Mouse (Mus musculus) limb, embryonic 14.5 days (tissue): ENCODE data around the gene Lysmd4. TPM values are rescaled to one million over a fixed set of nuclear protein-coding genes. Genes with fewer than 3 reads are reported as not detected.

Experiments
- ATAC-seq: fragments of 200-750 bp; cut with Nextera tagmentation; 2 replicates; pipeline ENCODE4 v1.8.0; 2017; ENCODE audit warnings: low read depth, moderate number of reproducible peaks, moderate TSS enrichment; ENCODE audit not compliant: low FRiP score
- DNase-seq: peaks from one replicate; pipeline ENCODE4 v3.0.0-alpha.2; 2015; ENCODE audit warnings: low spot score
- H3K27ac ChIP-seq: fragments of 300-500 bp; sonication (generic); replicated peaks from 2 replicates; pipeline ENCODE4 v1.5.1; 2014; ENCODE audit warnings: low read depth, mild to moderate bottlenecking, low read length, moderate library complexity, mixed read lengths
- H3K27me3 ChIP-seq: fragments of 300-500 bp; sonication (generic); 2 replicates; pipeline ENCODE4 v1.6.1; 2014; ENCODE audit warnings: low read length, mixed read lengths; ENCODE audit not compliant: control insufficient read depth, insufficient read depth
- H3K36me3 ChIP-seq: fragments of 300-500 bp; sonication (generic); 2 replicates; pipeline ENCODE4 v1.6.1; 2014; ENCODE audit warnings: mild to moderate bottlenecking, low read length, moderate library complexity, mixed read lengths; ENCODE audit not compliant: control insufficient read depth, insufficient read depth
- H3K4me1 ChIP-seq: fragments of 300-500 bp; sonication (generic); 2 replicates; pipeline ENCODE4 v1.6.1; 2014; ENCODE audit warnings: antibody characterized with exemption, low read length, mixed read lengths; ENCODE audit not compliant: control insufficient read depth, insufficient read depth
- H3K4me2 ChIP-seq: fragments of 300-500 bp; sonication (generic); replicated peaks from 2 replicates; pipeline ENCODE4 v1.6.1; 2014; ENCODE audit warnings: low read depth, mild to moderate bottlenecking, low read length, moderate library complexity; ENCODE audit not compliant: severe bottlenecking
- H3K4me3 ChIP-seq: fragments of 300-500 bp; sonication (generic); replicated peaks from 2 replicates; pipeline ENCODE4 v1.5.1; 2014; ENCODE audit warnings: low read length
- H3K9ac ChIP-seq: fragments of 300-500 bp; sonication (generic); 2 replicates; pipeline ENCODE4 v1.6.1; 2014; ENCODE audit warnings: mild to moderate bottlenecking, low read depth, low read length, moderate library complexity; ENCODE audit not compliant: severe bottlenecking
- H3K9me3 ChIP-seq: fragments of 300-500 bp; sonication (generic); 2 replicates; pipeline ENCODE4 v1.6.1; 2016; ENCODE audit warnings: low read length; ENCODE audit not compliant: control insufficient read depth
- POLR2A ChIP-seq: fragments of 200-500 bp; IDR thresholded peaks from 2 replicates; pipeline ENCODE4 v1.8.0; 2012; ENCODE audit warnings: inconsistent platforms, mild to moderate bottlenecking, moderate library complexity, borderline replicate concordance; ENCODE audit not compliant: insufficient read depth, insufficient read length; ENCODE audit errors: extremely low read depth
- WGBS: fragments of 180-500 bp; shearing (Covaris S2); extraction: QIAGEN DNeasy Blood & Tissue Kit; methylation state at CpG from one replicate; pipeline ENCODE4 v1.1.7; 2014; 5-methylcytosine and 5-hydroxymethylcytosine counted together
- polyA plus RNA-seq, 2 experiments: library from polyadenylated mRNA; depleted of rRNA in 1 of 2; stranded (reverse) in 1 of 2; unstranded in 1 of 2; fragments of >200 nt; fragmentation: Nextera tagmentation in 1 of 2; extraction: Ambion mirVana in 1 of 2; gene quantifications; 2 replicates each; pipeline versions ENCODE4 v1.2.1 to v1.2.3; 2012 to 2014

Lysmd4 gene
- polyA plus RNA-seq, 2 experiments, result 14.0 to 17.4 TPM

GRCm38 (mm10) chr7:67230221-67230620 lies 7.9 kb downstream of the Lysmd4 start:
- Histone ChIP-seq H3K27ac (no peak overlapping the region), H3K9me3 (no peaks in the 10 kb centered on the region), H3K4me2 (no peak overlapping the region), H3K36me3 (peaks cover 51% of the 10 kb centered on the region), H3K4me1 (no peaks in the 10 kb centered on the region), H3K4me3 (no peak overlapping the region), H3K9ac (no peak overlapping the region), H3K27me3 (no peaks in the 10 kb centered on the region)
- TF ChIP-seq POLR2A, result no peak
- WGBS, result 76% methylated on average over 3 of the region's 3 CpGs
- no peak for DNase-seq
- no peak for ATAC-seq

- 75% methylated on average over 3 of the region's 3 CpGs for WGBS
- H3K4me3 ChIP-seq, result no peak overlapping the region
- no peaks in the 10 kb centered on the region for H3K9me3 ChIP-seq
- no peak for DNase-seq
- H3K27me3 ChIP-seq, result no peaks in the 10 kb centered on the region
- TF ChIP-seq POLR2A, result no peak
- no peak overlapping the region for H3K27ac ChIP-seq
- no peak for ATAC-seq
- H3K9ac ChIP-seq, result no peak overlapping the region
- no peak overlapping the region for H3K4me2 ChIP-seq
- peaks cover 54% of the 10 kb centered on the region for H3K36me3 ChIP-seq
- H3K4me1 ChIP-seq, result no peaks in the 10 kb centered on the region
Observed at GRCm38 (mm10) chr7:67230640-67231140, 8.3 kb downstream of the Lysmd4 start.

DNA sequence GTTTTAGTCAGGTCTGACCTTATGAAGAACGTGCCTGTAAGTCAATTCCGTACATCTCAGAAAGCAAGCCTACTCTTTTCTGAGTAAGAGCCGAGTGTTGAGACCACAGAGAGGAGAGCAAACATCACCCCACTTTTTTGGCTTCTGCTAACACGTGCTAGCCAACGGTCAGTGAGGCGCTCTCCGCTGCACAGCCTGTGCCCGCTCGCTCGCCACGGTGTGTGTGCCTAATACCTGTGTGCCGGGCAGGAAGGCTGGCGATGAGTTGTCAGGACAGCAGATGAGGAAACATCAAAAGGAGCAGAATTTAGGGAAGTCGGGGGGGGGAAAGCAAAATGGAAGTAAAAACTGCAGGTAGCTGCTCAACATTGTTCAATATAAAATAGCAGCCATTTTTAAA lies 10.2 kb downstream of the Lysmd4 start:
- Histone ChIP-seq H3K27ac (no peak overlapping the region), H3K9me3 (no peaks in the 10 kb centered on the region), H3K36me3 (peaks cover 56% of the 10 kb centered on the region), H3K4me1 (no peaks in the 10 kb centered on the region), H3K4me2 (no peak overlapping the region), H3K9ac (no peak overlapping the region), H3K27me3 (no peaks in the 10 kb centered on the region), H3K4me3 (no peak overlapping the region)
- DNase-seq, result no peak
- WGBS, result 92% methylated on average over 14 of the region's 14 CpGs
- TF ChIP-seq POLR2A, result no peak
- ATAC-seq, result no peak

GRCm38 (mm10) chr7:67234797-67235196 lies 12.5 kb downstream of the Lysmd4 start:
- DNase-seq (no peak), ATAC-seq (no peak)
- H3K9ac ChIP-seq, result no peak overlapping the region
- WGBS, result 80% methylated on average over 8 of the region's 8 CpGs
- H3K27me3 ChIP-seq, result no peaks in the 10 kb centered on the region
- no peaks in the 10 kb centered on the region for H3K9me3 ChIP-seq
- no peak for TF ChIP-seq POLR2A
- peaks cover 76% of the 10 kb centered on the region for H3K36me3 ChIP-seq
- H3K4me2 ChIP-seq, result no peak overlapping the region
- H3K4me1 ChIP-seq, result no peaks in the 10 kb centered on the region
- no peak overlapping the region for H3K27ac ChIP-seq
- H3K4me3 ChIP-seq, result no peak overlapping the region

DNA sequence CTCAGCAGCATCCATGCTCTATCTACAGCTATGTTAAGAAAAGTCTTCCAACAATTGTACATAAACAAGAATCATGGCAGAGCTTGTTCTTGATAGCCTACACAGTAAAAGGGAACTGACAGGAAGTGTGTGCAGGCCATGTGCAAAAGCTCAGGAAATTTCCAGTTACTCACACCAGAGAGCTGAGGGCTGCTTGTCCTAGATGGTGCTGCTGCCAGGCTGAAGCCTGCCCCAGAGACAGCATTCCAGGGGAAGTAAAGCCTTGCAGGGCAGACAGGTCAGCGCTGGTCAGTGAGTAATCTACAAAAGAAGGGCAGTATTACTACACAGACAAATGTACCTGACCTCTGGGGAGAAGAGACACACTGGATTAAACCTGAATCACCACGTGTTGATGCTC lies 14.0 kb downstream of the Lysmd4 start:
- no peak overlapping the region for H3K27ac ChIP-seq
- ATAC-seq, result no peak
- 87% methylated on average over 2 of the region's 2 CpGs for WGBS
- no peak overlapping the region for H3K4me2 ChIP-seq
- no peaks in the 10 kb centered on the region for H3K27me3 ChIP-seq
- H3K4me1 ChIP-seq, result no peaks in the 10 kb centered on the region
- no peak for DNase-seq
- no peak overlapping the region for H3K4me3 ChIP-seq
- H3K9ac ChIP-seq, result no peak overlapping the region
- peaks cover 75% of the 10 kb centered on the region for H3K36me3 ChIP-seq
- no peaks in the 10 kb centered on the region for H3K9me3 ChIP-seq
- no peak for TF ChIP-seq POLR2A

DNA sequence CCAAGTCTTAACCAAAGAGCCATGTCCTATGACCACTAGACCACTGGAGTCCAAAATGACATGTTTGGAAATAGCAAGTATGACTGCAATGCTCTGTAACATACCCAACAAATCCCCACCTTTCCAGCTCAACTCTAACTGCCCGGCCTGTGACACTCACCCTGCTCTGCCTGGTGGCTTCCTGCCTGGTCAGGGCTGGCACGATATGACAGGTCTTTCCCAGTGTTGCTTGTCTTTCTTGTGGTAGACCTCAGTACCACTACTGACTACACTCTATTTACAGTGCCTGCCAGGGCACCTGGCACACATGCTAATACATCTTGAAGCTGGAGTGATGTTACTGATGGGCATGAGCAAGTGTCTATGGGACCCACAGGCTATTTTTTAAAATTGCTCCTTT lies 15.4 kb downstream of the Lysmd4 start:
- Histone ChIP-seq H3K9ac (no peak overlapping the region), H3K36me3 (peaks cover 62% of the 10 kb centered on the region), H3K4me3 (no peak overlapping the region), H3K27me3 (no peaks in the 10 kb centered on the region), H3K27ac (no peak overlapping the region), H3K4me2 (no peak overlapping the region), H3K4me1 (no peaks in the 10 kb centered on the region), H3K9me3 (no peaks in the 10 kb centered on the region)
- 90% methylated on average over 2 of the region's 2 CpGs for WGBS
- no peak for ATAC-seq
- no peak for DNase-seq
- no peak for TF ChIP-seq POLR2A
